Mouse (Mus musculus) kidney, adult 8-10 months (tissue): Measurements from ENCODE around the gene Zfp36l1.

Experiments
- DNase-seq, 2 experiments: peaks; one replicate each; pipeline ENCODE4 v3.0.0; 2022

The Zfp36l1 gene

DNA sequence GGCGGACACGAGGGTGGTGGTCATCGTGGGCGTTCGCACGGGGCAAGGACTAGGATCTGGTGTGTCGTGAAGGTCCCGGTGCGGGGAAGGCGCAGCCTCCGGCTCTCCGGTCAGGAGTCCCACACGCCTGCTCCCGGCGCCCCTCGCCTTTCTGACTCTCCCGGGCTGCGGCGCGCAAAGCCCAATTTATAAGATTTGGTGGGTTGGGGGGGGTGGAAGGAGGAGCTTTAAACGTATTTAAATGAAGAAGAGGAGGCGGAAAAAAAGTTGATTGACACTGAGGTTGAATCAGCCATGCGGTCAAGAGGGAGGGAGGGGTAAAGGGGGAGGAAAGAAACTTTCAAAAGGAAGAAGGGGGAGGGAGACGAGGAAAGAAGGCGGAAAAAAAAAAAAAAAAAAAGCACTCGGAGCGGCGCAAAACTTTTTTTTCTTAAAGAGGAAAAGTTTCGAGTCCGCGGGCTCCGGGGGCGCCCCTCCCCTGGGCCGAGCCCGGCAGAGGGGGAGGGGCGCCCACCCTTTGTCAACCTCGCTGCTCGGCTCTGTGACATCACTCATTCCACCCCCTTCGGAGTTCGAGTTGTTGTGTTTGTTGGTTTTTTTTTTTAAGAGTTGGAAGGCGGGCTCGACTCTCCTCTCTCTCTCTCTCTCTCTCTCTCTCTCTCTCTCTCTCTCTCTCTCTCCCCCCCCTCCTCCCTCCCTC is at the start of gene Zfp36l1:
Gene Zfp36l1 (minus strand): TSS at position 162 of the 700 bp plus-strand sequence.
- peak; percentile 96 to 97 for DNase-seq

DNA sequence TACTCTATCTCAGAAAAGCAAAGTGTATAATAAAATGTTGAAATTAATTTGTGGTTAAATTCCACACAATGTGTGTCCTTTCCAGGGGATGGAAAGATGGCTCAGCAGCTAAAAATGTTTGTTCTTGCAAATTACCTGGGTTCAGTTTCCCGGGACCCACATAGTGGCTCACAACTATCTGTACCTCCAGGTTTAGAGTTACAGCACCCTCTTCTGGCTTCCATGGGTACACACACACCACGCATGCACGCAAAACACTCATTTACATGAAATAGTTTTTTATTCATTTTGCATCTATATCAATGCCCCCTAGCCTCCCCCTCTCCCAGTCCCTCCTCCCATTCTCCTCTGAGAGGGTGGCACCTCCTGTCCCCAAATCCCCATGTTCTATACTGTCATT is 49.6 kb upstream of the Zfp36l1 start:
- DNase-seq = no peak

DNA sequence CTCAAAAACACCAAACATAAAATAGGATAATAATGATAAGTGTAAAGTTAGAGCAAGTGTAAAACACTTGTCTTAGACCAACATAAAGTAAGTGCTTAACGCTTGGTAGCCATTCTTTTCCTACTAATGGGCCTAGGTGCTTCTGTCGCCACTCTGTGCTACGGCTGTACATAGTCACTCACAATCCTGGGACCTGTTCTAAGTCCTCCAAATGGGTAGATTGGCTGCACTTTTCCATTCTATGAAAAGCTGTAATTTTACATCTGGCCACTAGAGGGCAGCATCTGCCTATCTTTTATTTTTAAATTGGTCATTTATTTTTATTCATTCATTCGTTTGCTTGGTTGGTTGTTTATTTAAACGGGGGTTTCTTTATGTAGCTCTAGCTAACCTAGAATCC is 44.9 kb upstream of the Zfp36l1 start:
- DNase-seq = no peak

DNA sequence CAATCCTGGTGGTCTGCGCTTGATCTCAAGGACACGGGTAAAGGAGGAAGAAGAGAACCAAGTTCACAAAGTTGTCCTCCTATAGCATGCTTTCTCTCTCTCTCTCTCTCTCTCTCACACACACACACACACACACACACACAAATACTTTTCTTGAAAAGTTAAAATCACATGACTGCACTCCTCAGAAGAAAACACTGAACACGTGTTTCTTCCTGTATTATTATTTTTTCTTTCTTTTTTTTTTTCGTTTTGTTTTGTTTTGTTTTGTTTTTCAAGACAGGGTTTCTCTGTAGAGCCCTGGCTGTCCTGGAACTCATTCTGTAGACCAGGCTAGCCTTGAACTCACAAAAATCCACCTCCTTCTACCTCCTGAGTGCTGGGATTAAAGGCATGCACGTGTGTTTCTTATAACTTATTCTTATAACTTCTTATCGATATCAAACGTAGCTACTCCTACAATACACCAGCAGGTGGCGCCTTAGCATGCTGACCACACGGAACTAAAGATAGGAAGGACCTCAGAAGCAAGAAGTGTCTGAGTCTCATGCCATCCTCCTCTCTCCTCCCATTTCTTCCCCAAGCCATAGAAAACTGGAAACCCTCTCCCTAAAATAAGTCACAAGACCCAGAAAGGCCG is 41.0 kb upstream of the Zfp36l1 start:
- DNase-seq = peak in 1 of 2 experiments; percentile 64

DNA sequence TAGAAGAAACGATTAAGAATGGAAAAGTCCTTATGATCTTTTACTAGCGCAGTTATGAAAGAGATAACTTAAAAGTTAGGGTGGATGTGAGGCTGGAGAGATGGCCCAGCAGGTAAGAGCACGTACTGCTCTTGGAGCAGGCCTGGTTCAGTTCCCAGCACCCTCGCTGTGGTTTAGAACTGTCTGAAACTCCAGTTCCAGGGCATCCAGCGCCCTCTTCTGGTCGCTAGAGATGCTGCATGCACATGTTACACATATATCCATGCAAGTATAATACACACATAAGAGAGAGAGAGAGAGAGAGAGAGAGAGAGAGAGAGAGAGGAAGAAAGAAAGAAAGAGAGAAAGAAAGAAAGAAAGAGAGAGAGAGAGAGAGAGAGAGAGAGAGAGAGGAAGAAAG is 40.3 kb upstream of the Zfp36l1 start:
- DNase-seq = no peak

DNA sequence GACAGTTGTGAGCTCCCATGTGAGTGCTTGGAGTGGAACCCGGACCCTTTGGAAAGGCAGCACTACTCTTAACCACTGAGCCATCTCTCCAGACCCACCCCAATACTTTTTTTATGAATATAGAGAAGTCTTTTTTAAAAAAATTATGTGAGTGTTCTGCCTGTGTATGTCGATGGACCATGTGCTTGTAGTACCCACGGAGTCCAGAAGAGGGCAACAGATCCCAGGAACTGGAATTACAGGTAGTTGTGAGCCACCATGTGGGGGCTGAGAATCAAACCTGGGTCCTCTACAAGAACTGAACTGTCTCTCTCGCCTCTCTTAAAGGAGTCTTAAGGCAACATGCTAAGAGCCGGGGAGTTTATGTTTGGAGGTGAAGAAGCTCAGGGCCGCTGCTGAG is 39.0 kb upstream of the Zfp36l1 start:
- DNase-seq = no peak

DNA sequence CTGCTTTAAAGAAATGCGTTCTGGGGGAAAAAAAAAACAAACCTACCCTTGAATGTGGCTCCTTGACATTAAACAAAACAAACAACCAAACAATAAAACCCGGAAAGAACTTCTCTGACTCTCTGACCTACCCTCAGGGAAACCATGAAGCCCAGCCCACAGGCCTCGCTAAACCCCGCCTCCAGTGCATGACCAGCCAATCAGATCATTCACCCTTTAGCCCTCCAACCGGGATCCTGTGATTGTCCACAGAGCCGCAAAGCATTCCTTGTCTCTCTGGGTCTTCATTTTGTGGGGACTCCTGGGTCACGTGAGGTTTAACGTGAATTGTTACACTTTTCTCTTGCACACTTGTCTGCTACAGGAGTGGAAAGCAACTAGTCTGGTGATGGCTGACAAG is 37.8 kb upstream of the Zfp36l1 start:
- peak in 1 of 2 experiments; percentile 56 for DNase-seq

DNA sequence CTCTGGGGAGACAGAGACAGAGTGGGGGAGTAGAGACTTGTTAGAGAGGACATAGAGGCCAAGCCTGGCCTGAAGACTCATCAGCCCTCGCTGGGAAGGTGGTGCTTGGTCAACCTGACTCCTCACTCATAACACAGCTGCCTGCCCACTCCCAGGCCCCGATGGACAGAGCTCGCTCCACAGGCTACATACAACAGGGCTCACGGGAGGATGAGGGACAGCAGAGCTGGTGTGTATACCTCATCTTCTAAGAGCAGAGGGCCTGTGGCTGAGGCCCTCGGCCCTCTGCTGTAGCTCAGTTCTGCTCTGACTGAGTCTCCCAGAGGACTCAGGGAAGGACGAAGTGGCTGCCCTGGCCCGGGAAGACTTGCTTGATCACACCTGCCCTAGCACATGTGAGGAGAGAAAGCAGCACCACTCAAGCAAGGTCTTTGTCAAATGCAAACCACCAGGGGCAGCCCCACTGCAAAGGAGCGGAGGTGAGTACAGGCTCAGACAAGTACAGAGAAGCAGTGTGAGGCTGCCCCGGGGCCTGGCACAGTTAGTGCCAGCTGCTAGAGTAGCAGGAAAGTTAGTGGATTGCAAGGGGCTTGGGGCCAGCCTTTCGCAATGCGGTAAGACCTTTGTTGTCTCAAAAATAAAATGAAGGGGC is 34.9 kb upstream of the Zfp36l1 start:
- no peak for DNase-seq

DNA sequence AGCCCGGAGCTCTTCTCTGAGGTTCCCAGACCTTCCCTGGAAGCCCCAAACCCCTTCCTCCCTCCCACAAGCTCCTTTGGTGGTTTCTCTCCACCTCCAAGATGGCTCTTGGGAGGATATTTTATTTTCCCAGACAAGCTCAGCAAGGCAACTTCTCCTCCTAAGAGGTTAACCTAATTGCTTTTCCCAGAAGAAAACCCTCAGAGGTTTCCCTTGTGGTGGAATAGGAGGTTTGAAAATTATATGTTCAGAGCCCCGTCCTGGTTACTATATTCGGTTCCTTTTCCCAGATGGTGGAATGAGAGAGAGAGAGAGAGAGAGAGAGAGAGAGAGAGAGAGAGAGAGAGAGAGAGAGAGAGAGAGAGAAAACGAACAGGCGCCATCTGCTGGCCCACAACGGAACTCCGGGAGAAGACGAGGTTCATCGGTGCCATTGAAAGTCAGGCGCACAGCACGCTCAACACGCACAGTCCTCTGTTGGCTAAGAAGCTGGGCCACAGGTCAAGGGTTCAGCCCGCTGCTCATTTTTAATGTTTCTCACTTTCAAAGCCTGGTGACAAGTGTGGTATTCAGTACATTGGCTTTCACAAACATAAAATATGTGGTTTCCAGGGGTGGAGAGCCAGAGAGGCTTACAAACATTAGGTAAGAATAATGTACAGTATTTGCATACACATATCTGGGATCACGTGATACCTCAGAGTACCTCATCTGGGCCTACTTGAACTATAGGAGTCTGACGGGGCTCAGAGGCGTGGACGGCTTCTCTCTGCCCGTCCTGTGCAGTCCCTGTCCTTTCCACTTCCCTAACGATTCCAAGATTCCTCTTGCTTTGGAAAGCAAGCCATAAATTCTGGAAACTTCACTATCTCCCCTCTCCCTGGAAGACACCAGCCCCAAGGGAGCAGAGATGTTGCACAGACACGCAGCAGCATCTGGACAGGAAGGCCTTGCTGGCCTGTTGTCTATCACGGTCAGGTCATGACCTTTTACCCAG is 33.7 kb upstream of the Zfp36l1 start:
- peak; percentile 55 to 78 for DNase-seq

DNA sequence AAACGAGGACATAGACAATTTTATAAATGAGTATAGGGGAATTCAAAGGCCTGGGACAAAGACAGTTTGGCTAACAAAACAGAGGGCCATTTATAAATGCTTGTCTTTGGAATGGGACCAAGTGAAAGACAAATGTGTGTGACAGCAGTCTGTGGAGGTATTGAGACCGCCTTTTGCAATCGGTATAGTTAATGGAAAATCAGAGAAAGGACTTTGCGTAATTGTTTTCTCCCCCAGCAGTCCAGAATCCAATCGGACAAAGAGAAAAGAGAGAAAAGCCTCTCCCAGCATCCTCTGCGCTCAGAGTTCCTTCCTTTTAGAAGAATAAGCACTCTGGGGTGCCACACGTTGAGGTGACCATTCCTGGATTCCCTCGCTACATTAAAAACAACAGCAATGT is 32.6 kb upstream of the Zfp36l1 start:
- no peak for DNase-seq

DNA sequence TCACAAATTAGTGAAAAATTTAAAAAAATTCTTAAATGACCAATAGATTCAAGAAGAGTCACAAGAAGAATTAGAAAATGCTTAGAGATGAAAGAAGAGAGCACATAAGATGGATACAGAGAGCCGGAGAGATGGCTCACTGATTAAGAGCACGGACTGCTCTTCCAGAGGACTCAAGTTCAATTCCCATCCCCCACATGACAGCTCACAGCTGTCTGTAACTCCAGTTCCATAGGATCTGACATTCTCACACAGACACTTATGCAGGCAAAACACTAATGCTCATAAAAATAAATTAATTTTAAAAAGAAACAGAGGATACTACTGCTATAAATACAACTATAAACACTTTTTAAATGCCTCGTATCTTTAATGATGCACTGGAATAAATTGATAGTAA is 32.0 kb upstream of the Zfp36l1 start:
- DNase-seq = no peak

DNA sequence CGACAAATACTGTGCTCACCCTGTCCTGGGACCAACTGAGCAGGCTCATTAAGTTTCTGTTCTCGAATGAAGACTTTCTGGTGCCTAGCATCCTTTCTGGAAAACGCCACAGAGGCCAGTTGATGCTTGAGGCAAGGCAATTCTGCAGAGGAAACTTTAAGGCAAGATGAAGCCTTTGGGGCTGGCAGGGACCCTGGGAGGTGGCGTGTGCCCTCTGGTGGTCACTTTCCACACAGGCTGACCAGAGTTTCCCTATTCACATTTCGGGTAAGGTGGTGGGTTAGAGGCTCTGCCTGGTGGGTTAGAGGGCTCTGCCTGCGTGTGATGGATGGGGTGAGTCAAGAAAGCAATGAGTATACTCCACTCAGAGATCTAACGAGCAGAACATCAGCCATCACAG is 28.7 kb upstream of the Zfp36l1 start:
- DNase-seq = peak in 1 of 2 experiments; percentile 54

DNA sequence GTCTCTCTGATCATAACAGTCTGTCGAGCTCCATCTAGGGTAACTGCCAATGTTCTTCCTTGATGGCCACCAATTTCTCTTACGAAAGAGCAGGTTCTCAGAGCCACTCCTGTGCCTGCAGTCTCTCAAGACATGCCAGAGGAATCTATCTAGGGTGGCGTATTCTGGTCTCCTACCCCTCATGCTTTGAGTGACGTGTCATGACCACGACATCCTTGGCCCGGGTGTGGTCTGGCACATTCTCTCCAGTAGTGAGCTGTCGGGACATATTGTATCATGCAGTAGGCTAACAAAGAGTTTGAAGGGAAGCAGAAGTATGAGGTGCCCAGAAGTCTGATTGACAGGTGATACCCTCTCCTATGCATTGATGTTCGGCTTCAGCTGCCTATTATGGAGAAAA is 28.2 kb upstream of the Zfp36l1 start:
- DNase-seq = no peak

DNA sequence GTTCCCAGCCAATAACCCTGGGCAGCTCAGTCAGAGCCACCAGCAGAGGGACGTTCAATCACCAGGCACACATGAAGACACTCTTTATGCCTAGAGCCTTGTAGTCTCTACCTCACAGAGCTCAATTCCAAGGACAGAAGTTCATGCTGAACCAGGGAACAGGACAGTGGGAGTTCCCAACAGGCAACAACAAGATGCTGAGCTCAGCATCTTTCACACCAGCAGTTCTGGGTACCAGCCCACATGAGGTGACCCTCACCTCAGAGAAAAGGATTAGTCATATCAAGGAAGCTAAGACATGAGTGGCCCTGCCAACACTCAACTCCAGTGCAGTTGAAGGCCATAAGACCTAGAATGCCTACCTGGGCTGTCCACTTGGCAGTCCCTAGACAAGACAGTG is 24.9 kb upstream of the Zfp36l1 start:
- no peak for DNase-seq

DNA sequence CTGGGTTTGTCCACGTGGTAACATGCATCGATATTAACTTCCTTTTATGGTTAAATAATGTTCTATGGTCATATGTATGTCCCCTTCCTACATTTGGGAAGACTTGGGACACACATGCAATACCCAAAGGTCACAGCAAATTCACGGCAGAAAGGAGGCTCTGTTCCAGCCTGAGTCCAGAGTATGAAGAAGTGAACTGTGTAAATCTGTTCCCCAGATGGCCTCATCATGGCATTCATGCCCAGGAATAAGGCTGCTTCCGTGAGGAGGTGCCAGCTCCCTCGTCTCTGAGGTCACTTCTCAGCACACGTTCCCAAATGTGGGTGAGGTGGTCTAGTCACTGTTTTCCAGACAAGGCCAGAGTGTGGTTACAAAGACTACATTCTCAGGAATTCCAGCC is 24.4 kb upstream of the Zfp36l1 start:
- DNase-seq = no peak

DNA sequence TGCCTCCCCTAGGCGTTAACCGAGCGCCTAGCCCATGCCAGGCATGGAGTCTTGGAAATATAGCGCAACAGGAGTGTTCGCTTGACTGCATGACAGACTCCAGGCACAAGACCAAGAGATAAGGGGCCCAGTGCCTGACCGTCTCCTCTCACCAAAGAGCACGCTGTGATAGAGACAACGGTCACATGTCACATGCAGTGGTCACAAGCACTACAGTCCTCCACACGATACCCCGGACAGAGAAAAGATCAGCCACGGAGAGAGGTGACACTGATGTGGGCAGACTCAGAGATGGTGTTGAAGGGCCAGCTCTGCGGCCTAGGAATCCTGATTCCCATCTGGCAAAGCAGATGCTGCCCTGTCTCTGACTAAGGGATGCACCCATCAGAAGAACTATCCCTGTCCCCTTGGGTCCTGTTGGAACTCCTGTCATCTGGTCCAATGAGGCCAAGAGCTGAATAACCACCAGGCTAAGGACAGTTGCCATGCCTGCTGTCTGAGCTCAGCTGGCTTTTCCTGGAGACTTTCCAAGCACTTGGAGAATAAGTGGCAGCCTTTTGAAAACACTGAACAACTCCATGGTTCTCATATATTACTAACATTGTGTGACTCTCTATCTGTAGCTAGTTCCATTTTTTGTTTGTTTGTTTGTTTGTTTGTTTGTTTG is 23.6 kb upstream of the Zfp36l1 start:
- no peak for DNase-seq

DNA sequence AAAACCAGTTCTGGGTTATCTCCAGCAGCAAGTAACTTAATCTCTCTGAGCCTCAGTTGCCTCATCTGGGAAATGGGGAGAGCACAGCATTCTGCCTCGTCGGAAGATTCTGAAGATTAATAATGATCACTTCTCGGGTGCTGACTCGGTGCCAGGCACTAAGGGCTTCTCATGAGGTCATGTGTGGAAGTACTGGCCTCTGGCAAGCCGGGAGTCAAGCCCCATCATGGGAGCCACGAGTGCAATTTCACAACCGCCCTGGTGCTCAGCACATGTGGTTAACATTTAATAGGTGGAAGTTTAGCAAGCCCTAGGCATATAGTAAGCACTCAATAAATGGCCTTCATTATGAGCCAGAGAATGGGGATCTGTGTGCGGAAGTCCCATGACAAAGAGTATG is 22.4 kb upstream of the Zfp36l1 start:
- DNase-seq = no peak

DNA sequence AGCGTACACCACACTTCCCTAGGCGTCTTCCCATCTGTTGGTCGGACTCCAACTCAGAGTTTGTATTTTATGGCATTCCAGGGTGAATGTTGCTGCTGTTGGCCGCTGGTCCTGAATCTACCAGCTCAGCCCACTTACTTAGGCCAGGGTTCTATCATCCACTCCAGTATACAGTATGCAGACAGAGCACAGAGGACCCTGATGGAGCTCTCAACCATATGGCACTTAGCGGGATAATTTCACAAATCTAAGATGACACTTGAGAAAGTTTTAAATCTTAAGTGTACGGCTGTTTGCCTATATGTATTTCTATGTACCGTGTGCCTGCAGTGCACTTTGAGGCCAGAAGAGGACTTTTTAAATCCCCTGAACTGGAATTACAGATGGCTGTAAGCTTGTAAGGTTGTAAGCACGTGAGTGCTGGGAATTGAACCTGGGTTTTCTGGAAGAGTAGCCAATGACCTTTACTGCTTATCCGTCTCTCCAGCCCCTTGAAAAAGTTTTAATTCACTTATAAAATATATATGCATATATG is 20.3 kb upstream of the Zfp36l1 start:
- DNase-seq = no peak

DNA sequence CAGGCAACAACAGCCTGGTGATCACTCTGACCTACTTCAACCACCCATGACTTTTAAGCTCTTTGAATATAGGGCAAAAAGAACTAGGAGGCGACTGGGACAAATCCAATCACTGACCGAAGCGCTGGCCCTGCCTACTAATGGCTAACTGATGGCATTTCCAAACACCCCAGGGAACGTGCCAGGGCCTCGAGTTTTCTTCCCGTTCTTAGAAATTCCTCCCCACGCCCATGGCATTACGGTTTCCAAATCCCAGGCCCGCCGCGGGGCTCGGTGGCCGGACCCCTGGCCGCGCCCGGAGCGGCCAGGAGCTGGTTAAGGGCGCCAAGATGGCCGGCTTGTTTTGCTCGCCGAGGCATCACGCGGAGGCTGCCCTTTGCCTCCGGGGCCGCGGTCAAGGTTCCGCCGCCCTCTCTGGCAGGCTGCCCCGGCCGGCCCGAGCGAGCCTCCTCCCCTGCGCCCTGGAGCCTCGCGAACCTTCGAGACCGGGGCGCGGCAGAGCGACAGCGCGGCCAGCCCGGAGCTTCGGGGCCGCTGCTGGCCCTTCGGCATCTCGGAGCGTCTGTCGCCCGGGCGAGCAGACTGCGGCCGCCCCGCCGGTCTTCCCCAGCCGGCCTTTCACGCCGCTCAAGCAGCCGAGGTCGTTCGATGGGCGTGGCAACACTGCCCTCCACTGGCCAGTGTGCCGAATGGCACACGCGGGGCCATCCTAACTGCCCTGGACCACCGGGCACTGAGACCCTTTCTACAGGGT is 19.6 kb upstream of the Zfp36l1 start:
- peak; percentile 92 to 93 for DNase-seq

DNA sequence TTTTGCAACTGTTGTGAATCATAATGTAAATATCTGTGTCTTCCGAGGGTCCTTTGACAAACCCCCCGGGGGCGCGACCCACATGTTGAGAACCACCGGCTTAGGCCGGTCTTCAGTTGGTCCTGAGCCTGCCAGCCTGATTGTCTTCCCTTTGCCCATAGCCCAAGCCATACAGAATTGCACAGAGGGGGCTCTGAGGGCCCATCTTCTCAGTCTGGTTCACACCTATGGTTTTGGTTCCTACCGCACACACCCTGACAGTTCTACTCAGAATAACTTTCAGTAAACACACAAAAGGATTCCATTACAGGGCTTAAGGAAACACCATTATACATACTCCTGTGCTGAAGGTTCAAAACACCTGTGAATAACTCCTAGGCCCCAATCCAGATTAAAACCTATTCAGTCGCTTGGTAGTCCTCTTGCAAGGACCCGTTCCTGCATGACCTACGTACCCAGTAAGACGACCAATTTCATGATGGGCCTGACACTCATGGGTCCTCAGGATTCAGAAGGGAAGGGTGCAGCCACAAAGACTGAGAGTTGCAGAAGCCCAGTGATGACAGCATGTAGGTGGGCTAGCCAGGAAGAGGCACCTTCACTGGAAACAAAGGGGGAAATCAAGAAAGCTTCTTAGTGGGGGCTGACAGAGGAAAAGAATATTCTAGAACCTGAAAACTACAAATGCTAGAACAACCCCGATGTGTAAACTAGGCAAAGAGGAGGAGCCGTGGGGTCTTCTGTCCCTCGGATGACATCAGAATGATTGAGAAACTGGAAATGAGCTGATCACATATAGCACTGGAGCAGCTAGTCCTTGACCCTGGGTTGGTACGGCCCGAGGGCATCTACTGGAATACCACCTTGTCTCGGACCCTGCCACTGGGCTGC is 18.8 kb upstream of the Zfp36l1 start:
- DNase-seq = no peak
